Mouse (Mus musculus): ENCODE results near the gene Brd7. TPM values are rescaled to one million over a fixed set of nuclear protein-coding genes. Genes with fewer than 3 reads are reported as not detected.

The Brd7 gene
- polyA plus RNA-seq, 1 experiment from 2014 or later = 32.9 TPM

- no peaks in the 10 kb centered on the region for H3K9me3 ChIP-seq (ENCODE audit: control insufficient read depth, low read length)
- H3K4me1 ChIP-seq (ENCODE audit: control insufficient read depth, insufficient read depth, low read length) = no peaks in the 10 kb centered on the region
- 88% methylated on average over 3 of the region's 3 CpGs for WGBS
- peaks cover 17% of the 10 kb centered on the region for H3K36me3 ChIP-seq (ENCODE audit: control insufficient read depth, insufficient read depth, low read length)
- H3K4me2 ChIP-seq (ENCODE audit: low read depth, low read length) = no peak overlapping the region
- no peak for ATAC-seq
- no peak overlapping the region for H3K9ac ChIP-seq (ENCODE audit: low read depth, low read length)
- H3K27me3 ChIP-seq (replicated peaks; ENCODE audit: control insufficient read depth, insufficient read depth, low read length) = no peaks in the 10 kb centered on the region
- H3K27ac ChIP-seq (ENCODE audit: low read length) = no peak overlapping the region
- no peak overlapping the region for H3K4me3 ChIP-seq (ENCODE audit: low read length)
These were observed 31.2 kb downstream of the Brd7 start for GRCm38 (mm10) chr8:88330816-88331215.

GRCm38 (mm10) chr8:88328689-88329088 is 33.3 kb downstream of the Brd7 start:
- ATAC-seq = no peak
- Histone ChIP-seq H3K36me3 (ENCODE audit: control insufficient read depth, insufficient read depth, low read length) (peaks cover 14% of the 10 kb centered on the region), H3K27ac (ENCODE audit: low read length) (no peak overlapping the region), H3K4me3 (ENCODE audit: low read length) (no peak overlapping the region), H3K9ac (ENCODE audit: low read depth, low read length) (no peak overlapping the region), H3K4me2 (ENCODE audit: low read depth, low read length) (no peak overlapping the region), H3K27me3 (replicated peaks; ENCODE audit: control insufficient read depth, insufficient read depth, low read length) (no peaks in the 10 kb centered on the region), H3K4me1 (ENCODE audit: control insufficient read depth, insufficient read depth, low read length) (no peaks in the 10 kb centered on the region), H3K9me3 (ENCODE audit: control insufficient read depth, low read length) (no peaks in the 10 kb centered on the region)
- WGBS = 88% methylated on average over 6 of the region's 6 CpGs

- Histone ChIP-seq H3K4me2 (ENCODE audit: low read depth, low read length) (no peak overlapping the region), H3K9ac (ENCODE audit: low read depth, low read length) (no peak overlapping the region), H3K27ac (ENCODE audit: low read length) (no peak overlapping the region), H3K27me3 (replicated peaks; ENCODE audit: control insufficient read depth, insufficient read depth, low read length) (no peaks in the 10 kb centered on the region), H3K9me3 (ENCODE audit: control insufficient read depth, low read length) (no peaks in the 10 kb centered on the region), H3K4me3 (ENCODE audit: low read length) (no peak overlapping the region), H3K36me3 (ENCODE audit: control insufficient read depth, insufficient read depth, low read length) (0 out of 2 replicates have a peak, but pooled peaks cover 2% of the 10 kb centered on the region), H3K4me1 (ENCODE audit: control insufficient read depth, insufficient read depth, low read length) (no peaks in the 10 kb centered on the region)
- no peak for ATAC-seq
- 94% methylated on average over 12 of the region's 12 CpGs for WGBS
These were observed 35.7 kb downstream of the Brd7 start for GRCm38 (mm10) chr8:88326328-88326727.

GRCm38 (mm10) chr8:88325795-88326194 is 36.2 kb downstream of the Brd7 start:
- Histone ChIP-seq H3K4me2 (ENCODE audit: low read depth, low read length) (no peak overlapping the region), H3K4me1 (ENCODE audit: control insufficient read depth, insufficient read depth, low read length) (no peaks in the 10 kb centered on the region), H3K27me3 (replicated peaks; ENCODE audit: control insufficient read depth, insufficient read depth, low read length) (no peaks in the 10 kb centered on the region), H3K36me3 (ENCODE audit: control insufficient read depth, insufficient read depth, low read length) (0 out of 2 replicates have a peak, but pooled peaks cover 2% of the 10 kb centered on the region), H3K9ac (ENCODE audit: low read depth, low read length) (no peak overlapping the region), H3K4me3 (ENCODE audit: low read length) (no peak overlapping the region), H3K9me3 (ENCODE audit: control insufficient read depth, low read length) (no peaks in the 10 kb centered on the region), H3K27ac (ENCODE audit: low read length) (no peak overlapping the region)
- 82% methylated on average over 5 of the region's 5 CpGs for WGBS
- 0 out of 2 replicates have a peak, but pooled peaks have one; percentile 8 for ATAC-seq

GRCm38 (mm10) chr8:88325251-88325650 is 36.7 kb downstream of the Brd7 start:
- no peak overlapping the region for H3K9ac ChIP-seq (ENCODE audit: low read depth, low read length)
- H3K9me3 ChIP-seq (ENCODE audit: control insufficient read depth, low read length) = no peaks in the 10 kb centered on the region
- WGBS = 27% methylated on average over 5 of the region's 5 CpGs
- H3K4me3 ChIP-seq (ENCODE audit: low read length) = no peak overlapping the region
- H3K27me3 ChIP-seq (replicated peaks; ENCODE audit: control insufficient read depth, insufficient read depth, low read length) = no peaks in the 10 kb centered on the region
- 0 out of 2 replicates have a peak, but pooled peaks have one; percentile 12 for ATAC-seq
- no peak overlapping the region for H3K4me2 ChIP-seq (ENCODE audit: low read depth, low read length)
- H3K4me1 ChIP-seq (ENCODE audit: control insufficient read depth, insufficient read depth, low read length) = no peaks in the 10 kb centered on the region
- H3K27ac ChIP-seq (ENCODE audit: low read length) = no peak overlapping the region
- 0 out of 2 replicates have a peak, but pooled peaks cover 2% of the 10 kb centered on the region for H3K36me3 ChIP-seq (ENCODE audit: control insufficient read depth, insufficient read depth, low read length)

- no peak for ATAC-seq
- Histone ChIP-seq H3K9ac (ENCODE audit: low read depth, low read length) (no peak overlapping the region), H3K4me2 (ENCODE audit: low read depth, low read length) (no peak overlapping the region), H3K9me3 (ENCODE audit: control insufficient read depth, low read length) (no peaks in the 10 kb centered on the region), H3K36me3 (ENCODE audit: control insufficient read depth, insufficient read depth, low read length) (0 out of 2 replicates have a peak, but pooled peaks cover 2% of the 10 kb centered on the region), H3K27me3 (replicated peaks; ENCODE audit: control insufficient read depth, insufficient read depth, low read length) (no peaks in the 10 kb centered on the region), H3K4me3 (ENCODE audit: low read length) (no peak overlapping the region), H3K27ac (ENCODE audit: low read length) (no peak overlapping the region), H3K4me1 (ENCODE audit: control insufficient read depth, insufficient read depth, low read length) (no peaks in the 10 kb centered on the region)
- WGBS = 82% methylated on average over 11 of the region's 11 CpGs
These were observed 37.2 kb downstream of the Brd7 start for GRCm38 (mm10) chr8:88324760-88325159.

GRCm38 (mm10) chr8:88323523-88323922 is 38.5 kb downstream of the Brd7 start:
- 81% methylated on average over 5 of the region's 5 CpGs for WGBS

GRCm38 (mm10) chr8:88321387-88321786 is 40.6 kb downstream of the Brd7 start:
- WGBS = 87% methylated on average over 5 of the region's 5 CpGs
- H3K27me3 ChIP-seq (replicated peaks; ENCODE audit: control insufficient read depth, insufficient read depth, low read length) = no peaks in the 10 kb centered on the region
- no peak overlapping the region for H3K27ac ChIP-seq (ENCODE audit: low read length)
- peaks cover 9% of the 10 kb centered on the region for H3K4me1 ChIP-seq (ENCODE audit: control insufficient read depth, insufficient read depth, low read length)
- no peak overlapping the region for H3K9ac ChIP-seq (ENCODE audit: low read depth, low read length)
- no peaks in the 10 kb centered on the region for H3K9me3 ChIP-seq (ENCODE audit: control insufficient read depth, low read length)
- H3K36me3 ChIP-seq (ENCODE audit: control insufficient read depth, insufficient read depth, low read length) = no peaks in the 10 kb centered on the region
- no peak for ATAC-seq
- no peak overlapping the region for H3K4me2 ChIP-seq (ENCODE audit: low read depth, low read length)
- no peak overlapping the region for H3K4me3 ChIP-seq (ENCODE audit: low read length)

More at GRCm38 (mm10) chr8:88323523-88323922, 38.5 kb downstream of the Brd7 start:
- Histone ChIP-seq H3K4me1 (ENCODE audit: control insufficient read depth, insufficient read depth, low read length) (no peaks in the 10 kb centered on the region), H3K27me3 (replicated peaks; ENCODE audit: control insufficient read depth, insufficient read depth, low read length) (no peaks in the 10 kb centered on the region), H3K9me3 (ENCODE audit: control insufficient read depth, low read length) (no peaks in the 10 kb centered on the region), H3K9ac (ENCODE audit: low read depth, low read length) (no peak overlapping the region), H3K4me3 (ENCODE audit: low read length) (no peak overlapping the region), H3K27ac (ENCODE audit: low read length) (no peak overlapping the region), H3K36me3 (ENCODE audit: control insufficient read depth, insufficient read depth, low read length) (no peaks in the 10 kb centered on the region), H3K4me2 (ENCODE audit: low read depth, low read length) (no peak overlapping the region)
- no peak for ATAC-seq

GRCm38 (mm10) chr8:88320134-88320533 is 41.9 kb downstream of the Brd7 start:
- 93% methylated on average over 6 of the region's 6 CpGs for WGBS
- H3K9me3 ChIP-seq (ENCODE audit: control insufficient read depth, low read length) = no peaks in the 10 kb centered on the region
- H3K27me3 ChIP-seq (replicated peaks; ENCODE audit: control insufficient read depth, insufficient read depth, low read length) = no peaks in the 10 kb centered on the region
- no peak overlapping the region for H3K9ac ChIP-seq (ENCODE audit: low read depth, low read length)
- H3K27ac ChIP-seq (ENCODE audit: low read length) = no peak overlapping the region
- no peaks in the 10 kb centered on the region for H3K36me3 ChIP-seq (ENCODE audit: control insufficient read depth, insufficient read depth, low read length)
- ATAC-seq = no peak
- H3K4me2 ChIP-seq (ENCODE audit: low read depth, low read length) = no peak overlapping the region
- peaks cover 15% of the 10 kb centered on the region for H3K4me1 ChIP-seq (ENCODE audit: control insufficient read depth, insufficient read depth, low read length)
- H3K4me3 ChIP-seq (ENCODE audit: low read length) = no peak overlapping the region

- Histone ChIP-seq H3K9ac (ENCODE audit: low read depth, low read length) (no peak overlapping the region), H3K4me3 (ENCODE audit: low read length) (no peak overlapping the region), H3K27me3 (replicated peaks; ENCODE audit: control insufficient read depth, insufficient read depth, low read length) (no peaks in the 10 kb centered on the region), H3K4me2 (ENCODE audit: low read depth, low read length) (no peak overlapping the region), H3K27ac (ENCODE audit: low read length) (no peak overlapping the region), H3K36me3 (ENCODE audit: control insufficient read depth, insufficient read depth, low read length) (no peaks in the 10 kb centered on the region), H3K9me3 (ENCODE audit: control insufficient read depth, low read length) (no peaks in the 10 kb centered on the region), H3K4me1 (ENCODE audit: control insufficient read depth, insufficient read depth, low read length) (peaks cover 15% of the 10 kb centered on the region)
- ATAC-seq = no peak
- 91% methylated on average over 8 of the region's 8 CpGs for WGBS
These were observed 43.8 kb downstream of the Brd7 start for GRCm38 (mm10) chr8:88318151-88318550.
